Mouse (Mus musculus): Measurements from ENCODE around the gene Rnf8.

DNA sequence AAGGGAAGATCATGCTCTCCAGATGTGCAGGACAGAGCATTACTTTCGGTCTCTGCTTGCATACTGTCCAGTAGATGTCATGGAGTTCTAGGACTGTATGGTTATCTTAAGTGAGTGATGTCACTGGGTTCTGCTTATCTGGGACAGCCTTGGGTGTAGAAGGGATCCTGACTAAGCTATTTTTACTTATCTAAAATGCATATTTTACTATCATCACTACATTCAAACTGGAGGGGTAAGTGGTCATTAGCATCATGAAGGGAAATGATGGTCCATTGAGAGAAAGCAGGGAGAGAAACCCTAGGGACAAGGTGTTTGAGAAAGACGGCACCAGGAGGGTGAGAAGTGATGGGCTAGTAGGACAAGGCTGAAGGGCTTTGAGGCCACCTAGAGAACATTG is 43.7 kb downstream of the Rnf8 start:
- TF ChIP-seq POLR2AphosphoS5 (IDR thresholded peaks at IDR 0.05; ENCODE audit: insufficient replicate concordance, low read depth, low read length) (no peak), CTCF (IDR thresholded peaks at IDR 0.05; ENCODE audit: low read depth, low read length) (no peak), GATA1 (IDR thresholded peaks at IDR 0.05; ENCODE audit: borderline replicate concordance, low read length) (no peak), TAL1 (conservative IDR thresholded peaks at IDR 0.05; ENCODE audit: low read depth, low read length) (peak; percentile 82)
